Comparison of ENCODE assay signal across 13 mouse cellular contexts in the genomic region with DNA sequence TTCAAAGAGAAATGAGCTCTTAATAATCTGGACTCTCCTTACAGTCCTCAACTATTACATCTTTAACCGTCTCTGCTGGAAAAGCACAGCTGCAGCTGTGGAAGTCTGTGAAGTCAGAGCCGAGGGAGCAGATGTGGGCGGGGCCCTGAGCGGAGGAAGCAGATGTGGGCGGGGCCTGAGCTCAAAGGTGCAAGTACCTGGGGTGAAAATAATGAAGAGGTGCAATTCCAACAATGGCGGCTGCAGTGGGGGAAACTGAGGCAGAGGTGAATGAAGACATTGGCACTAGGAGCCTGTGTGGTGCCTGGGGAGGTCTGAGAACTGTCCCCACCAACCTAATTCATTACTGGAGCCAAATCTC. TPM values are rescaled to one million over a fixed set of nuclear protein-coding genes. Genes with fewer than 3 reads are reported as not detected.
DNase-seq lines count a peak whose midpoint lies in the region; ATAC-seq and TF ChIP-seq lines count a peak whose summit lies in the region.
"Had no signal": no experiment of that assay in that cellular context is flagged by ENCODE, and none has a peak within 500 bp of the region (broad histone marks: within the 10 kb centered on the region; RNA-seq: fewer than 3 reads in every experiment).

No protein-coding gene starts in this region.

- TF ChIP-seq POLR2A in heart, adult 2 months (IDR thresholded peaks at IDR 0.05; ENCODE audit: insufficient read depth, low read depth, low read length), result no peak

- no peak for TF ChIP-seq EP300 in heart, adult 2 months (IDR thresholded peaks at IDR 0.05; ENCODE audit: insufficient read depth, low read depth, low read length)

- WGBS in intestine, embryonic 15.5 days, result 9% methylated on average over 6 of the region's 6 CpGs
- 14% methylated on average over 6 of the region's 6 CpGs for WGBS in heart, adult 2 months

- H3K9me3 ChIP-seq in intestine, embryonic 15.5 days, result no peaks in the 10 kb centered on the region
- H3K9me3 ChIP-seq: embryonic facial prominence, embryonic 13.5 days; lung, embryonic 15.5 days had no signal

- H3K27ac ChIP-seq in intestine, embryonic 15.5 days, result no peak overlapping the region
- no peak overlapping the region for H3K27ac ChIP-seq in heart, adult 2 months
- H3K27ac ChIP-seq: embryonic facial prominence, embryonic 13.5 days; lung, embryonic 15.5 days had no signal

- H3K4me2 ChIP-seq in intestine, embryonic 15.5 days (replicated peaks), result peak overlapping the region; percentile 25; the same call in 1 of the 2 replicates
- H3K4me2 ChIP-seq: embryonic facial prominence, embryonic 13.5 days; lung, embryonic 15.5 days had no signal

- TF ChIP-seq CTCF in heart, adult 2 months (IDR thresholded peaks at IDR 0.05), result no peak

- H3K27me3 ChIP-seq in intestine, embryonic 15.5 days (replicated peaks), result no peaks in the 10 kb centered on the region
- no peaks in the 10 kb centered on the region for H3K27me3 ChIP-seq in heart, adult 2 months (ENCODE audit: control insufficient read depth, insufficient read depth, low read length)
- H3K27me3 ChIP-seq: embryonic facial prominence, embryonic 13.5 days; lung, embryonic 15.5 days had no signal

- H3K36me3 ChIP-seq in intestine, embryonic 15.5 days, result no peaks in the 10 kb centered on the region
- no peaks in the 10 kb centered on the region for H3K36me3 ChIP-seq in heart, adult 2 months (ENCODE audit: control insufficient read depth, insufficient read depth, low read length)
- H3K36me3 ChIP-seq: embryonic facial prominence, embryonic 13.5 days; lung, embryonic 15.5 days had no signal

- no peak overlapping the region for H3K4me3 ChIP-seq in intestine, embryonic 15.5 days (replicated peaks)
- H3K4me3 ChIP-seq in heart, adult 2 months, result no peak overlapping the region
- H3K4me3 ChIP-seq: embryonic facial prominence, embryonic 13.5 days; lung, embryonic 15.5 days had no signal

- peak; percentile 67 for ATAC-seq in intestine, embryonic 15.5 days

- no peak overlapping the region for H3K9ac ChIP-seq in intestine, embryonic 15.5 days
- H3K9ac ChIP-seq in heart, adult 2 months (ENCODE audit: low read depth, low read length), result no peak overlapping the region
- H3K9ac ChIP-seq: embryonic facial prominence, embryonic 13.5 days; lung, embryonic 15.5 days had no signal

- H3K4me1 ChIP-seq in intestine, embryonic 15.5 days (replicated peaks), result peaks cover 14% of the 10 kb centered on the region; the same call in 1 of the 2 replicates
- H3K4me1 ChIP-seq in heart, adult 2 months (ENCODE audit: control insufficient read depth, insufficient read depth, low read length), result no peaks in the 10 kb centered on the region

- no peaks in the 10 kb centered on the region for H3K79me2 ChIP-seq in heart, adult 2 months (replicated peaks; ENCODE audit: control insufficient read depth, insufficient read depth, low read length)

- peak; percentile 25 to 43 for DNase-seq in lung, adult 18-20 months
- DNase-seq in lung, postnatal 14 days, result no peak
- DNase-seq in lung, postnatal 10 days, result peak; percentile 52
- DNase-seq in thymus, postnatal 25 days, result peak; percentile 76
- DNase-seq in layer of hippocampus, adult 11-12 months (ENCODE audit: low spot score), result no peak
- DNase-seq in heart, adult 2 months, result no peak
- DNase-seq in right cerebral cortex, postnatal 4 days, result no peak
- DNase-seq: gastrocnemius, postnatal 25 days had no signal

- intact Hi-C loops in heart, adult 2 months (cut with DNase I), result no loop called here

RNA-seq across cellular contexts. Expression of gene Traf3, which starts 16.0 kb away (rescaled TPM):
- polyA plus RNA-seq in intestine, embryonic 15.5 days (2015; fragmentation: Nextera tagmentation; extraction: Ambion mirVana), result 6.9 and 7.8 TPM in 2 replicates
- 10 to 100 TPM; 12.4 to 13.9 TPM for total RNA-seq in heart, adult 2 months (2021)
- 11.8 and 14.2 TPM in 2 replicates for polyA plus RNA-seq in heart, adult 2 months (2012; rRNA removed)

RNA-seq across cellular contexts. Expression of gene 4930595D18Rik, which starts 34.1 kb away (rescaled TPM):
- polyA plus RNA-seq in intestine, embryonic 15.5 days (2015; fragmentation: Nextera tagmentation; extraction: Ambion mirVana), result not detected in 2 replicates
- not detected for total RNA-seq in heart, adult 2 months (2021)
- not detected in 2 replicates for polyA plus RNA-seq in heart, adult 2 months (2012; rRNA removed)
- total RNA-seq: gastrocnemius, postnatal 25 days; MEL had no signal
- polyA plus RNA-seq: embryonic facial prominence, embryonic 13.5 days; lung, embryonic 15.5 days; neural tube, embryonic 11.5 days had no signal

Comparison
In these comparisons a context has a peak if more than half of its experiments do, and no peak if none do; other contexts are left out.
1. DNase-seq: peak in lung, adult 18-20 months (2 of 2), lung, postnatal 10 days (single experiment) and thymus, postnatal 25 days (single experiment); none in lung, postnatal 14 days (single experiment), layer of hippocampus, adult 11-12 months (single experiment), heart, adult 2 months (0 of 2) and right cerebral cortex, postnatal 4 days (single experiment).